Mouse (Mus musculus) cerebellum, adult 11 months (tissue): ENCODE results near the gene Gm3317.
"Not testable (repeated sequence)": the region's sequence is repeated elsewhere in the genome, so short reads cannot be mapped to it uniquely, and the experiment has no call there.

Experiments used
- DNase-seq: peaks from one replicate; pipeline ENCODE4 v3.0.0; 2022

Gene Gm3317

GRCm38 (mm10) chr14:5164235-5164634 is at the start of gene Gm3317:
Gene Gm3317, plus strand, starts transcription at chr14:5164535.
- DNase-seq: not testable (repeated sequence)

- not testable (repeated sequence) for DNase-seq
These were observed 33.1 kb upstream of the Gm3317 start, which contains the start of gene Gm8279 for GRCm38 (mm10) chr14:5131219-5131618. Gene Gm8279, plus strand, starts transcription at chr14:5131519.

- DNase-seq: not testable (repeated sequence)
These were observed 21.2 kb downstream of the Gm3317 start, which contains the start of gene Gm8271 for GRCm38 (mm10) chr14:5185493-5185892. Gene Gm8271, plus strand, starts transcription at chr14:5185793.
